Mouse (Mus musculus) E14TG2a.4 (cell line): ENCODE data around the gene Atxn1.

ENCODE experiments used
- CTCF ChIP-seq: conservative IDR thresholded peaks from 2 replicates; pipeline ENCODE4 v1.5.1; 2014; ENCODE audit warnings: low read length
- NANOG ChIP-seq: IDR thresholded peaks from 2 replicates; pipeline ENCODE4 v1.6.1; 2014; ENCODE audit warnings: borderline replicate concordance, low read length, mixed read lengths
- POU5F1 ChIP-seq: IDR thresholded peaks from 2 replicates; pipeline ENCODE4 v1.6.1; 2014; ENCODE audit warnings: low read length, borderline replicate concordance

- TF ChIP-seq CTCF (no peak), POU5F1 (no peak), NANOG (no peak)
Measured at GRCm38 (mm10) chr13:45569932-45570331, 394.9 kb downstream of the Atxn1 start.
